Mouse (Mus musculus): ENCODE measurements around the gene Ttc39d.

- TF ChIP-seq CTCF (IDR thresholded peaks at IDR 0.05; ENCODE audit: borderline replicate concordance, insufficient read depth, low read length) = no peak
- no peak for TF ChIP-seq POLR2A (IDR thresholded peaks at IDR 0.05; ENCODE audit: low read depth, low read length)
These were observed 26.6 kb downstream of the Ttc39d start for GRCm38 (mm10) chr17:80233844-80234243.

Data from embryonic fibroblast, embryonic 13.5 days (primary cell).